Mouse (Mus musculus) embryonic facial prominence, embryonic 10.5 days (tissue): ENCODE results near the gene Iscu. TPM values are rescaled to one million over a fixed set of nuclear protein-coding genes. Genes with fewer than 3 reads are reported as not detected.

ENCODE experiments used
- DNase-seq: peaks from one replicate; pipeline ENCODE4 v3.0.0-alpha.2; 2017; ENCODE audit warnings: low spot score
- H3K27ac ChIP-seq: fragments of 300-500 bp; sonication (generic); replicated peaks from 2 replicates; pipeline ENCODE4 v1.5.1; 2016; ENCODE audit warnings: mild to moderate bottlenecking
- H3K27me3 ChIP-seq: fragments of 300-500 bp; sonication (generic); replicated peaks from 2 replicates; pipeline ENCODE4 v1.6.1; 2016; ENCODE audit warnings: low read depth, mild to moderate bottlenecking; ENCODE audit not compliant: poor library complexity, severe bottlenecking
- H3K36me3 ChIP-seq: fragments of 300-500 bp; sonication (generic); replicated peaks from 2 replicates; pipeline ENCODE4 v1.6.1; 2016; ENCODE audit warnings: mild to moderate bottlenecking, moderate library complexity
- H3K4me1 ChIP-seq: fragments of 300-500 bp; sonication (generic); 2 replicates; pipeline ENCODE4 v1.6.1; 2016
- H3K4me3 ChIP-seq: fragments of 300-500 bp; sonication (generic); 2 replicates; pipeline ENCODE4 v1.5.1; 2016; ENCODE audit warnings: mild to moderate bottlenecking, moderate library complexity
- H3K9me3 ChIP-seq: fragments of 300-500 bp; sonication (generic); 2 replicates; pipeline ENCODE4 v1.6.1; 2016; ENCODE audit warnings: mild to moderate bottlenecking
- WGBS: fragments of 180-500 bp; shearing (Covaris S2); methylation state at CpG from one replicate; pipeline ENCODE4 v1.1.7; 2016; 5-methylcytosine and 5-hydroxymethylcytosine counted together
- polyA plus RNA-seq: library from polyadenylated mRNA; unstranded; fragments of >200 nt; fragmentation: Nextera tagmentation; extraction: Ambion mirVana; gene quantifications from 2 replicates; pipeline ENCODE4 v1.2.1, GENCODE M21; 2016

Gene Iscu
- polyA plus RNA-seq, 1 experiment from 2014 or later, result 103 TPM

DNA sequence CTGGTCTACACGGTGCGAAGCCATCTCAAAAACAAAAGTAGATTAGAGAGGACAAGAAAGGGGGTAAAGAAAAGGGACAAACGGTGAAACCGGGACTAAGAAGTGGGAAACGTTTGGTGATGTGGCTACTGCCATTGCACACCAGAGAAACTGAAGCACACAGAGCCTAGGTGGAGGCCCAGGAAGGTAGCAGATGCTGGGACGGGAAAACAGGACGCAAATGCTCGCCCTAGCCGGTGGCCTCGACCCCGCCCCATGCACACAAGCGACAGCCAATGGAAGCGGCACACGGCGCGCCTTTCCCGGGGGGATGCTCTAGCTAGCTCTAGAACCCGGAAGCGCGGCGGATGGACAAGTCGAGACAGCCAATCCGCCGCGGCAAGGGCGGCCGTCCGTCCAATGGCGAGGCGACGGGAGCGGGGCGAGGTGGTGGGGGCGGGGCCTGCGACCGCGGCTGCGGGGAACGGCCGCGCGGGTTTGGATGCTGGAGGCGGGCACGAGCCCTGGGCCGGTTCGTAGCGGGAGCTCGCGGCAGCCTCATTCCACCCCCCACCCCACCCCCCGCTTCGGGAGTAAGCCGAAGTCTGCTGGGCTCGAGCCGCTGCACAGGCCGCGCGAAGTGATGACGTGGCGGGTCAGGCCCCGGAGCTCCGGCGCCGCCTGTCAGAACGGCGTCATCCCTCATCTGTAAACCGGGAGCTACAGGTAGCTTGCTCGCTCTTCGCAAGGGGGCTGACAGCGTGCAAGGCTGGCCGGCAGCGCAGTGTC is 37.0 kb upstream of the Iscu start, which contains the start of gene Ficd:
TSS of gene Ficd (plus strand) at position 459 of the 768 bp plus-strand sequence.
- DNase-seq, result peak; percentile 99
- WGBS, result 1% methylated on average over 71 of the region's 71 CpGs
- no peaks in the 10 kb centered on the region for H3K9me3 ChIP-seq
- H3K27me3 ChIP-seq, result no peaks in the 10 kb centered on the region
- H3K36me3 ChIP-seq, result peaks cover 27% of the 10 kb centered on the region
- peaks cover 28% of the 10 kb centered on the region for H3K4me1 ChIP-seq
- peak within 1 kb of the TSS; percentile 82 for H3K4me3 ChIP-seq
- peak within 1 kb of the TSS; percentile 97 for H3K27ac ChIP-seq

GRCm38 (mm10) chr5:113736113-113736502 is 36.4 kb upstream of the Iscu start:
- Histone ChIP-seq H3K36me3 (peaks cover 33% of the 10 kb centered on the region), H3K27me3 (no peaks in the 10 kb centered on the region), H3K9me3 (no peaks in the 10 kb centered on the region), H3K4me1 (peaks cover 23% of the 10 kb centered on the region), H3K27ac (peak overlapping the region; percentile 97), H3K4me3 (peak overlapping the region; percentile 82)
- DNase-seq, result no peak
- 7% methylated on average over 10 of the region's 10 CpGs for WGBS

DNA sequence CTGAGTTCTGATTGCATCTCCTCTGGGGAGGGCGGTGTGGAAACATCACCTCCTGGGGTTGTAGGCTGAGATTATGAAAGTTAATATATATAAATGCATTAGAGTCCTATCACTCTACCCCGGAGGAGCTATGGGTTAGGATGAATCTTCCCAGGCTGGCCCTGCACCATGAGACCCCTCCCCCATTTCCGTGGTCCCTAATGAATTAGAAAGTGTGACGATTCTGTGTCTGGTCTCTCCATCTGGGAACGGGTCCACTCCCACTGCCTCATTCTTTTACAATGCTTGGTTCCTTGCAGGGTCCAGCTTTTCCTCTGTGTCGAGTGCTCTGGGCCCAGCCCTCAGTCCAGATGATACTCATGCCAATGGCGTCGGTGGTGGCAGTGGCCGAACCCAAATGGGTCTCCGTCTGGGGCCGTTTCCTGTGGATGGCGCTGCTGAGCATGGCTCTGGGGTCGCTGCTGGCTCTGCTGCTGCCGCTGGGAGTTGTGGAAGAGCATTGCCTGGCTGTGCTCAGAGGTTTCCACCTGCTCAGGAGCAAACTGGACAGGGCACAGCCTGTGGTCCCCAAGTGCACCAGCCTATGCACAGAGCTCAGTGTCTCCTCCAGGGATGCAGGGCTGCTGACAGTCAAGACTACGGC is 35.9 kb upstream of the Iscu start:
- 42% methylated on average over 15 of the region's 15 CpGs for WGBS
- no peak for DNase-seq
- no peaks in the 10 kb centered on the region for H3K9me3 ChIP-seq
- peaks cover 39% of the 10 kb centered on the region for H3K36me3 ChIP-seq
- H3K4me1 ChIP-seq, result peaks cover 23% of the 10 kb centered on the region
- no peak overlapping the region for H3K27ac ChIP-seq
- peak overlapping the region; percentile 82 for H3K4me3 ChIP-seq
- H3K27me3 ChIP-seq, result no peaks in the 10 kb centered on the region

- no peak overlapping the region for H3K27ac ChIP-seq
- H3K4me1 ChIP-seq, result peaks cover 23% of the 10 kb centered on the region
- no peak for DNase-seq
- peaks cover 49% of the 10 kb centered on the region for H3K36me3 ChIP-seq
- H3K4me3 ChIP-seq, result no peak overlapping the region
- no peaks in the 10 kb centered on the region for H3K27me3 ChIP-seq
- no peaks in the 10 kb centered on the region for H3K9me3 ChIP-seq
- 92% methylated on average over 11 of the region's 11 CpGs for WGBS
Observed at GRCm38 (mm10) chr5:113737607-113738237, 34.8 kb upstream of the Iscu start.

DNA sequence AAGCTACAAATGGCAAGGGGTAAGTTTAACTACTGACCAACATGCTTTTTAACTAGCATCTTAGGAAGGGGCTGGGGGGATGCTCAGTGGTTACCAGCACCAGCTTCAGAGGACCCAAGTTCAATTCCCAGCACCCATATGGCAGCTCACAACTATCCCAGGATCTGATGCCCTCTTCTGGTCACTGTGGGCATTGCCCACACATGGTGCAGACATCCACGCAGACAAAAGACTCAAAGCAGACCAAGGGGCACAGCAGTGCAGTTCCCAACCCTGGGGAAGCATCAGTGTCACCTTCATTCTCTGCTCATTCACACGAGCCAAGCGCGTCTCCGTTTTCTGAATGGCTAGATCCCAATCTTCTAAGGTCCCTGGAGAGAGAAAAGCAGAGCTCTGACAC is 24.9 kb upstream of the Iscu start:
- 93% methylated on average over 5 of the region's 5 CpGs for WGBS
- H3K9me3 ChIP-seq, result peaks cover 4% of the 10 kb centered on the region; the same call in 1 of the 2 replicates
- no peak overlapping the region for H3K27ac ChIP-seq
- peaks cover 100% of the 10 kb centered on the region for H3K36me3 ChIP-seq
- DNase-seq, result no peak
- no peaks in the 10 kb centered on the region for H3K27me3 ChIP-seq
- H3K4me1 ChIP-seq, result no peaks in the 10 kb centered on the region
- no peak overlapping the region for H3K4me3 ChIP-seq

- no peak for DNase-seq
- H3K4me1 ChIP-seq, result no peaks in the 10 kb centered on the region
- H3K9me3 ChIP-seq, result peaks cover 4% of the 10 kb centered on the region; the same call in 1 of the 2 replicates
- peaks cover 100% of the 10 kb centered on the region for H3K36me3 ChIP-seq
- H3K27ac ChIP-seq, result no peak overlapping the region
- no peak overlapping the region for H3K4me3 ChIP-seq
- 95% methylated on average over 13 of the region's 13 CpGs for WGBS
- H3K27me3 ChIP-seq, result no peaks in the 10 kb centered on the region
Observed at GRCm38 (mm10) chr5:113748556-113749331, 23.8 kb upstream of the Iscu start.

GRCm38 (mm10) chr5:113751521-113752157 is 20.9 kb upstream of the Iscu start:
- H3K9me3 ChIP-seq, result no peaks in the 10 kb centered on the region
- H3K4me3 ChIP-seq, result no peak overlapping the region
- H3K36me3 ChIP-seq, result peaks cover 100% of the 10 kb centered on the region
- H3K27ac ChIP-seq, result no peak overlapping the region
- no peak for DNase-seq
- no peaks in the 10 kb centered on the region for H3K27me3 ChIP-seq
- H3K4me1 ChIP-seq, result no peaks in the 10 kb centered on the region
- 91% methylated on average over 9 of the region's 9 CpGs for WGBS

DNA sequence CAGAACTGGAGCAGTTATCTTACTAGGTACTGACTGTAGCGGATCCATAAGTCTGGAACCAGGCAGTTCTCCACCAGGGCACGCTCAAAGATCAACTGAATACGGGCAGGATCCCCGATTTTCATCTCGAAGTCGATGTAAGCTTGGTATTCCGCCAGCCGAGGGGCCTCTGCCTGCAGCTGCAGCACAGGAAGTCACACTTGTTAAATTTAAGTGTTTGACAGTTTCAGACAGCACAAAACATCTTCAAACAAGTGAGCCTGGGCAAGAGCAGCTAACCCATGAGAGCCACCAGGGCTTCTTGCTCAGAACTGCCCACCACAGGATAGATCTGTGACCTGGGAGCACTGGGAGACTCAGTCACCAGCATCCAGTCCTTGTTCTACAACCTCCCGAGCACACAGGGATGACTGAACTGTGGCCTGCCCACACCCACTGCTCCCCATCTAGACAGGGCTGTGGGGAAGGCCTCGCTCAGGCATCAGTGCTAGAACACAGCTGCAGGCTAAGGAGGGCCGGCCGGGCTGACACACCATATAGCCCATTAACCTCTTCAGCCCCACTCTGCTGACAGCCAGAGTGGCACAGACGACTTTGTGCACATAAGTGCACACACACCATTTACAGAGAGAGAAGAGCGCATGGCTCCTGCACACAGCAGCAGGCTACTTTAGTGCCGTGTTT is 17.1 kb upstream of the Iscu start:
- DNase-seq, result no peak
- no peak overlapping the region for H3K4me3 ChIP-seq
- WGBS, result 91% methylated on average over 15 of the region's 15 CpGs
- H3K4me1 ChIP-seq, result no peaks in the 10 kb centered on the region
- H3K27ac ChIP-seq, result no peak overlapping the region
- peaks cover 100% of the 10 kb centered on the region for H3K36me3 ChIP-seq
- H3K9me3 ChIP-seq, result no peaks in the 10 kb centered on the region
- no peaks in the 10 kb centered on the region for H3K27me3 ChIP-seq

- 94% methylated on average over 2 of the region's 2 CpGs for WGBS
- H3K27ac ChIP-seq, result no peak overlapping the region
- no peaks in the 10 kb centered on the region for H3K4me1 ChIP-seq
- no peak overlapping the region for H3K4me3 ChIP-seq
- H3K9me3 ChIP-seq, result no peaks in the 10 kb centered on the region
- peaks cover 100% of the 10 kb centered on the region for H3K36me3 ChIP-seq
- no peak for DNase-seq
- no peaks in the 10 kb centered on the region for H3K27me3 ChIP-seq
Observed at GRCm38 (mm10) chr5:113761585-113761984, 11.0 kb upstream of the Iscu start.

- no peaks in the 10 kb centered on the region for H3K9me3 ChIP-seq
- peaks cover 8% of the 10 kb centered on the region for H3K4me1 ChIP-seq
- no peak overlapping the region for H3K4me3 ChIP-seq
- WGBS, result 91% methylated on average over 7 of the region's 7 CpGs
- peaks cover 100% of the 10 kb centered on the region for H3K36me3 ChIP-seq
- no peaks in the 10 kb centered on the region for H3K27me3 ChIP-seq
- no peak for DNase-seq
- H3K27ac ChIP-seq, result no peak overlapping the region
Observed at GRCm38 (mm10) chr5:113764426-113764825, 8.1 kb upstream of the Iscu start.

DNA sequence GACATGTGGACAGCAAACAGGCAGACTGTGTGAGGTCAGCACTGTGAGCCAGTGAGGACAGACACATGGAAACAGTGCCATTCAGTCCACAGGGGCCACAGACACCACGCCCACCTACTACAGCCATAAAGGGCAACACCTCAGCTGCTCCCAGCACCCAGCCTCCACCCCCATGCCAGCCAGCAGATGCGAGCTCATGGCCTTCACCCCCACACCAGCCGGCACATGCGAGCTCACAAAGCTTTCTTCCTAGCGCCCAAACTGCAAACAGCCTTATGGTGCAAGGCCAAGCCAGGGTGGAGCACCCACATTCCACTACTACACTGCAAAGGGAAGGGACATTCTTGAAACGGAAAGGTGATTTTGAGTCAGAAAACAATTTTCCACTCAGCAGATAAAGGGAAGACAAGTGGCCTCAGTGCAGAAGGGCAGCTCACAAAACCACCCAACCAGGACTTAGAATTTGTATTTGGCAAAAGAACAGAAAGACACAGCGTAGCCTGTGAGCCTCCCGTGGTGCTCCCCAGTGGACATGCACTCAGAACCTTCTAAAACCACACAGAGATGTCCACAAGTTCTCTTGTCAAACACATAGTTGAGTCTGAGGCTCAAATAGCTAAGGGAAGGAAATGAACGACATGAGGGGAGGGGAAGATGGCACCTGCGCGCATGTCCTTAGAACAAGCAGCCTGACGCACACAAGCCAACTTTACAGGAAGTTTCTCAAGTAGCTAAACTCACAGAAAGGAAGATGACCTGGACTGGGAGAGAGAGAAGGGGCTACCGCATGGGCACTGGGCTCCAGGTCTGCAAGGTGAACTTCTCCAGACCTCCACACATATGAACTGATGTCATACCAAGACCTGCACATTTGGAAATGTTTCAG is 6.7 kb upstream of the Iscu start:
- H3K9me3 ChIP-seq, result no peaks in the 10 kb centered on the region
- no peak for DNase-seq
- 93% methylated on average over 13 of the region's 13 CpGs for WGBS
- H3K36me3 ChIP-seq, result peaks cover 88% of the 10 kb centered on the region
- H3K27me3 ChIP-seq, result no peaks in the 10 kb centered on the region
- peaks cover 20% of the 10 kb centered on the region for H3K4me1 ChIP-seq
- no peak overlapping the region for H3K27ac ChIP-seq
- no peak overlapping the region for H3K4me3 ChIP-seq
